Mouse (Mus musculus) urinary bladder, adult 18-20 months (tissue): ENCODE data around the gene Nap1l5.

Source experiments
- DNase-seq, 2 experiments: peaks; one replicate each; pipeline ENCODE4 v3.0.0; 2022; ENCODE audit warnings: low spot score in 2 of 2, mixed read lengths in 2 of 2

Gene Nap1l5

DNA sequence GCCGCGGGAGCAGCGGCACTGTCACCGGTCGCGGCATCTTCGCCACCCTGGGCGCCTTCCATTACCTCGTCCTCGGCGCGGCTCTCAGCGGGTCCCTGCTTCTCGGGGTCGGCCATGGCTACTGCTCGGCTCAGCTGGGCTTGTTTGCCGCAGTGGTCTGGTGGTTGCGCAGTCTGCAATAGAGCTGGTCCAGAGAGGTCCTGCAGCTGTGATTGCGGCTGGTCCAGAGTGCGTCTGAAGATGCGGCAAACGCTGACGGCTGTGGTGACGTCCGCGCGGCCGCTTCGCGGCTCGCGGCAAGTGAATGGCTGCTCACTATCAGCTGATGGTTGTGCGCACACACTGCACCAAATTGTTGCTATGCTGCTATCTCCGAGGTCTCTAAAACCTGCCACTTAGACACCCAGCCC is at the start of gene Nap1l5:
Gene Nap1l5, minus strand, starts transcription at position 225 of the 410 bp plus-strand sequence.
- DNase-seq = peak in 1 of 2 experiments; percentile 13

DNA sequence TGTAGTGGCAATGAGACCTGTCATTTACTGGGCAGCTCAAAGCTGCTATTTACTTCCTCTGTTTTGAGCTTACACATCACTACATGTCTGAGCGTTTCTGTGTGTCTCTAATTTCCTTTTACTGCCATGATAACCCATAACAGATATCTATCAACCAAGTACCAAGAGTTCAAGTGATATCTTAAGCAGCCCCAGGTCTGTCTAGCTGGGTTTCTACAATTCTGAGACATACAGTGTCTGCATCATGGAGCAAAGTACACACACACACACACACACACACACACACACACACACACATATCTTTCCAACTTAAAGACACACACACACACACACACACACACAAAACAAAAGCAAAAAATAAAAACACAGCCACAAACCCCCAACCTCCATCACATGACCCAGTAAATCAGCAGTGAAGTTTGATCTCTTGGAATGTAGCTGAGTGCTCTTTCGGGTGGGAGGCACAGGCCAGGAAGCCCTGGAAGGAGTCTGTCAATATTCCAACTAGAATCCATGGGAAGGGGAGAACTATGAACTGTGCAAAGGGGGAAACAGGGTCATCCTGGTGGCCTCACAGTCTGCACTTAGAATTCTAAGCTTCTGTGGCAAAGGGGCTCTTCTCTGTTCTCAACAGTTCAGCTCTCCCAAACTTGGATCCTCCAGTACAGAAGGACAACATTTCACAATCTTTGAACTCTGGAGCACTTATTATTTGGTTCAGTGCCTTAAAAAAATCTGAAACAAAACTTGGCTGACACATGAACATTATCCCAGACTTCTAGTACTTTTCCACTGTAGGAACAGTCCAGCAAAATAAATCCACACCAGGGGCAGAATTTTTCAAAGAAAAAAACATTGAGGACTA is 44.5 kb upstream of the Nap1l5 start:
- no peak for DNase-seq

DNA sequence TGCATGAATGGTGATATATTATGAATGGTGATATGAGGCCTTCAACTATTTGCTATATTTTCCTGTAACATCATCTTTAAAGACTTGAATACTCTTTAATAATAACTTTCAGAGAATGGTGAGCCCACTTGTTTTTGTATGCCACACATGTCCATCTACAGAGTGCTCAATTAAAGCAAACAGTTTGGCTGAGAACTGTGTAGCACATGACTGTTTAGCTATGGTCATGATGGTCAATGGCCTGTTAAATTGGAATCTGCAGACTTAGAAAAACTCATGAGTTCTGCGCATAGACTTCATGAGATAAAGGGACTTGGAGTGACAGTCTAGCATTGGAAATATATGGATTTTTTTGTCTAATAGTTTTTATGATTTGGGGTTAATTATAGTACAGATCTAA is 43.5 kb upstream of the Nap1l5 start:
- no peak for DNase-seq

DNA sequence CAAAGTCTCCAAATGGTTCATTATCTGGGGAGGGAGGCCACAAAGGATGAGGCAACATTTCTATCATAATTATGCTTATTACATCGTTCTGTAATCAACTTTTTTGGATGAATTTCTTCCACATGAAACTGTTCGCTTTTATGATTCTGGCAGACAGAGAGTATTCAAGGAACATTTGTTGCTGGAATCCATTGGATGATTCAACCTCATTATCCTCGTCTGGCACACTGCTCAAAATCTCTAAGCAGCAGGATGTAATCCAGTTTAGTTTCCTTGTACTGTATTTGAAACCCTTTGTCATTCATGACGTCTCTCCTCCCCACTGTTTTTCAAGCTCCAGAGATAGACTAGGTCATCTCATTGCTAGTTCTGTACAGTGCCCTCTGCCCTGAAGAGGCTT is 40.0 kb upstream of the Nap1l5 start:
- no peak for DNase-seq

DNA sequence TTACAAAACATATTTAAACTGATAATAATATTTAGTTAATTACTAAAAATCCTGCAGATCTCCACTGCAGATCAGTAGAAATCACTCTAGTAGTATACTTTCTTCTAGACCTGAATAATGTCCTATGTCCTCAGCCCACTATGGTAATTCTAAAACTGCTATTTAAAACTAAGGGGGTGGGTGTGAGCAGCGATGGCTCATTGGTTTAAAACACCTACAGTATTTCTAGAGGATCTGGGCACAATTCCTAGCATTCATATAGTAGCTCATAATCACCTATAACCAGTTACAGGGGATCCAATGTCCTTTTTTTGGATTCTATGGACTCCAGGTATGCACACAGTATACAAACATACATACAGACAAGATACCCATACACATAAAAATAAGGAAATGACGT is 39.4 kb upstream of the Nap1l5 start:
- no peak for DNase-seq

DNA sequence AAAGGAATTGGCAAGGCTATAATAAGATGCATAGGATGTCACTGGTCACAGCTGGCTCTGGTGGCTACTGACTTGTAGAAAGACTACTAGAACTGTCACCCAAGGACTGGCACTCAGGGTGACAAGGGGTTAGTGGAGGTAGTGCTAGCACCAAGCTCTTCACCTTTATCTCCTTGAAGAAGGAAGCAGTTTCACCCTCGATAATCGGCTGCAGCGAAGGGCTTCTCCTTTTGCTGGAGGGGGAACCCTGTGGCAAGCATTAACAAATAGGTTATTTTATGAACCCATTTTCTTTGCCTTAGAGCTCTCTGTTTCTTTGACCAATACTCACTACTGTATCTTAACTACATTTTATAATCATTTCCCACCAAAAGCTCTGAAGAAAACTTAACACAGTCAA is 37.1 kb upstream of the Nap1l5 start:
- DNase-seq = no peak

DNA sequence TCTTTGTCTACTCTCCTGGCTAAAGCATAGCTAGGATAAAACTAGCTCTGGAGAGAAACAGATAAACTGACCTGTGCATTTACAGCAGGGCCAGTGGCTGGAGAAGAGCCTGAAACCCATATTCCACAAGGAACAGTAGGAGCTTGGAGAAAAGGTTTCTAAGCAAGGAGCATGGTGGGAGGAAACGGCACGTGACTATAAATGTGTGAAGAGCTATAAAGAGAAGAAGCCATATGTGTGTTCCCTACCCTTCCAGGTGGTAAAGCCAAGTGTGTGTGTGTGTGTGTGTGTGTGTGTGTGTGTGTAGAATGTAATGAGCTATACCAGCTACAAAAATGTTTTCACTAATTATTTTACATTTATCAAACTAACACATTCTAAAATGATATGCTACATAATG is 35.4 kb upstream of the Nap1l5 start:
- DNase-seq = no peak

DNA sequence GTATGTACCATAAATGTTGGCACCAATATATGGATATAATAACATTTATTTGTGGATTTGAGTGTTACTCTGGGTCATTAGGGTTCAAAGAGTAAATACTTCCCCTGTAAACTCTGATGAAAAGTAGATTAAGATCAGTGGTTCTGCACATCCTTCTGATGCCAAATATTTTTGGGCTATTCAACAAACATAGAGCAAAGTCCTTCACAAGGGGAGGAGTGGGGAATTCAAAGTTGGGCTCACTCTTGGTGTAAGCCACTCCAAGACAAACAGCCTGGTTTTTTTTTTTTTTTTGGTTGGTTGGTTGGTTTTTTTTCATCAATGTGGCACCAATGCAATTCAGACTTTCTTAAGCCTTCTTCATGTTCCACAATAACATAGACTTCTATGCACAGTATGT is 30.9 kb upstream of the Nap1l5 start:
- DNase-seq = no peak

DNA sequence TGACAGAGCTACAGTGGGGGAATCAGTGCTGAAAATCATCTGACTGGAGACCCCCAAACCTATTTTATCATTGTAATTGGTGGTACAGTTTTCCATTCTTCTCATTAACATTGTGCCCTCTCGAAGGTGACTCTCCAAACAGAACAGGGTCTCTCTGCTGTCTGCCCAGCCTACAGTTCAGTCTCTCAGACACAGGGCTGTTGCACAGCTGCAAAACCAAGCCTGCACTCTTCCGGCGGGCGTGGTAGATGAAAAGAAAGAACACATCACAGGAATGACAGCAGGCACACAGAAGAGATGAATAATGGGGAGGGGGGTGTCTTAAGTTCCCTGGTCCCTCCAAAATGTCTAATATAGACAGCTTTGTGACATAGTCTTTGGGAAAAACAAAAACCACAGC is 27.3 kb upstream of the Nap1l5 start:
- no peak for DNase-seq

DNA sequence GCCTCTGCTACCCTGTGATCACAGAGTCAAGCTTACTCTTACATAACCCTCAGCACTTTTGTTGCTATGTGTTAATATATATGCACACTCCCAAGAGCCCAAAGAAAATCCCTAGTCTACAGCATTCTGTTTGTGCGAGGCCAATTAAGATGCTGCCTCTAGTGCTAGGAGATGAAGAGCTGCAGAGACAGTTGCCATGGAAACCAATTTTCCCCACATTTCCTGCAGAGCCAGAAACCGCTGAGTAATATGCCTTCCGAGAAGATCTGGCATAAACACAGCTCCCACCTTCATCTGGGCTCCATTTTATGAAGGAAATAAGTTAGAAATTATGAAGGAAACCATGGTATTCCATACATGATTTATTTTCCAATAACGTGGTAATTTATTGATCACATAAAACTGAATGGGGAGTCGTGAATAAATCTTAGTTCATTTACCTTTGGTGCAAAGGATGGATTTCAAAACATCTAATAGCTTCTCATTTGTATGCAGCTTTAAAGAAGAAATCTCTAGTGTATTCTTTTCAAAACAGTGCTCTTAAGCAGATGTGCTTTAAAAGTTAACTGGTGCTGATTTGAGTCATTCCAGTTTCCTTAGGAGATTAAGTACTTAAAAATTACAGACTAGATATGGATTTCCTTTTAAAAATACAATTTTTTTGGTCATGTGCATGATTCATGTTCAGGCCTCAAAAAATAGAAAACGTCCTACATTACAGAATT is 26.5 kb upstream of the Nap1l5 start:
- DNase-seq = no peak

DNA sequence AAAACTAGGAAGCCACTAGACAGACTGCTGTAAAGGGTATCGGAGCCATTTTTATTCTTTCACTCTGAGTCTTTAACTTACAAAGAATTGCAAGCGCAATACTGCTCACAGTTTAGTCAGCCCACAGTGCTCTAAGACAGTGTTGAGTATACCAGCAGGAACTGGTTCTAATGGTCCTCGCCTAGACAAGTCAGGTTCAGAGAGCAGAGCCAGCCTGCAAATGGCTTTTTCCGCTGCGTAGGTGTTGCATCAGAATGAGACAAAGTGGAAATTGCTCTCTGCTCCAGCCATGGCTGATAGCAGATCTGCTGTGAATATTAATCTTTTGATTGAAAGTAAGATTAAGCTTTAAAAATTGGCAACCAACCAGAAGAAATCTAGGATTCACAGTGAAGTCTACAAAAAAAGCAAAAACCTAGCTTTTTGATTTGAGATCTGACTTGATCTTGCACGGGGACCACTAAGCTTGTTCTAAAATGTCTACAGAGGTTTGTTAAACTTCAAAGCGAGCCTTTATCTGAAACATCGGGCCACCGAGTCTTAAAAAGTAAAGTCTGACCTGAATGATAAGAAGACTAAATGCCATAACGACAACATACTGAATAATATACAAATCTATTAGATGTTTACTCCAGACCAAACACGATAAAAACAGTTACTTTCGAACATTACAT is 25.8 kb upstream of the Nap1l5 start:
- no peak for DNase-seq

DNA sequence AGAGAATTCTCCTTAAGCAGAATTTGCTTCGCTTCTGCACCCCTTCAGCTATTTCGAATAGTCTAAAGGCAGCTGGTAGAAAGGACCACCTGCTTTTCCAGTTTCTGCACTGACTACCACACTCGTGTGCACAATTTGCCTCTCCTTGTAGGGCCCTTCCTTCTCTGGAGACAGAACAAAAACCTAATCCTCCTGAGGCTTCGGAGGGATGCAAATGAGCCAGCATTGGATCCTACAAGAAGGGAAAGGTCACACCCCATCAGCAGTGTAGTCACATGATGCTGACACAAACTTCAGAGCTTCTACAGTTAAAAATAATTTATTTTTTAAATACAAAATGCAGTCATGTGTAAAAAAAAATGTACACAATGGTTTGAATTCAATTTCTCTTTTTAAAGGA is 24.3 kb upstream of the Nap1l5 start:
- DNase-seq = no peak

DNA sequence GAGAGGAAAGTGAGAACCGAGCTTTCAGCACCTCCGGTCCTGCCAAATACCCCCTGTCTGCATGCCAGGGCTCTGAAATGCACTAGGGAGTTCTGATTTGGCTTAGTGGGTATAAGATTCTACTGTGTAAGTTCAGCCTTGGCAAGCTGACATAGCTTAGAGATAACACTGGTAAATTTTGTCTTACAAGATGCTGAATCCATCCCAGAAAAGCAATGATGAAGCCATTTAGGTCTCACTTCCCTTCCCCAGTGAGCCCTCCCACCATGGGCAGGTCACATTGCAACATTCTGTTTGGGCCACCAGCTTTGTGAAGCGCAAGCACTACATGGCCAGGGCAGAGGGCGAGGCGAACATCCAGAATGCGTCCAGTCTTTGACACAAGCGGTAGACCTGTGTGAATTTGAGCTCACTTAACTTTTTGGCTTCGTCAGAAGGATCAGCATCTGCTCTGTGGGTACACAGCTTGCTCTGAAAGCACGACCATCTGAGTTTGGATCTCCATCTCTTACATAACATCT is 23.1 kb upstream of the Nap1l5 start:
- DNase-seq = peak in 1 of 2 experiments; percentile 9

DNA sequence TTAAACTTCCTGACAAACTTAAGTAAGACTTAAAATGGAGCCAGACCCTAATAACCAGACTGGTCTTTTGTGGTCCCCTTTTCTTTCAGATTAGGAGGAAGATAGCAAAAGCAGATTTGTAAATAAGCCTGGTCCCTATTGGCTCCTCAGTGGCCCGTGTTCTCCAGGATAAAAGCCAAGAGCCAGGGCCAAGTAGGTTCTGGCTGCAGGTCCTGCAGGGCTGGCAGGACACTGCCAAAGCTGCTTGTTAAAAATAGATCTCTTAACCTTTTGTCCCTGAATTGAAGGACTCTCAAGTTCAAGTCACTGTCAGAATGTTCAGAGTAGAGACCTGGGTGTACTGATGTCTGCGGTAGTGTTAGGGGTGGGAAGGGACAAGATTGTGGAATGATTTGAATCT is 21.0 kb upstream of the Nap1l5 start:
- no peak for DNase-seq

DNA sequence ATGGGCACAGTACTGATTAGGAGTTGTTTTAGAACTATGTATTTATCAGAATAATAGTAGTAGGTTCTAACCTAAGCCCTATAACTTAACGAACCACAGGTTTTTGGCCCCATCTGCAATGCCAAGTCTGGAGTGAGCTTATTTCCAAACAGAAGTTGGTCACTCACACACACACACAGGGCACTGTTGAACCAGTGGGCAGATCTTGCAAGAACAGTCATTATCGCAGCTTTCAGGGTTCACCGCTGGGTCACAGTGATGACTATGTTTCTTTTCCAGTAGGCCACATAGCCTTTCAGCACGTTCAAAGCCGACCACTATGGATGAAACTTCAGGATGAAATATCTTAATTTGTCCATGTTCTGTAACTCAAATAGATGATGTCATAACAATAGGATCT is 15.6 kb upstream of the Nap1l5 start:
- DNase-seq = no peak

DNA sequence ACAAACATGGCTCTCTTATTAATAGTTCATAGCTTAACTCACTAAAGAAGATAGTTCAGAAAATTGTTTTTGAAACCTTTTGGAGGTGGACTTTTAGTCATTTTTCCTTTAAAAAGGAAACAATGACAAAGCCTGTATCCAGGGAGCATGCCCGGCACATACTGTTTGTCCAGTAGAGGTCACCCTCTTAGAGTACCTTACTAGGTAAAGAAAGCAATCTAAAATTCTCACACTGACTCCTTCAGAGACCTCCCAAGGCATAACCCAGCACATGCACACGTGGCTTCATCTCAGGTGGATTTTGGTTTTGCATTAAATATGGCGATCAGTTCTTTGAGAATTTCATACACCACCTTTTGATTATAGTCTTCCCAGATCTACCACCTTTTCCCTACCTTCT is 14.7 kb upstream of the Nap1l5 start:
- DNase-seq = no peak

DNA sequence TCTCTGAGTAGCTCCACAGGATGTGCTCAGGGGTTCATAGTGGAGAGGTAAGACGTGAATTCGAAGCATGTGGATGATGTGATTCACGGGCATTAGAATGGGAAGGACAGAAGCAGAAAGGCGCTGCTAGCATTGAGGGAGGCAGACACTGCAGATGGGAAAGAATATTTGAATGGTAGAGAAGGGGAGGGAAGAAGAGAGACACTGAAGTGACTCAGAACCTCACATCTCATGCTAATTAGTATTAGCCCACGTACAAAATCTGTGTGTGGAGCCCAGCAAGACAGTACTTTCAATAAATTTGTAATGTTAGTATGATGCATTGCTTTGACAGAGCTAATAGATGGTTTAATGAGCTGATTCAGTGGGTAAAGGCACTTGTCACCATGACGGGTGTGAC is 13.9 kb upstream of the Nap1l5 start:
- DNase-seq = no peak

DNA sequence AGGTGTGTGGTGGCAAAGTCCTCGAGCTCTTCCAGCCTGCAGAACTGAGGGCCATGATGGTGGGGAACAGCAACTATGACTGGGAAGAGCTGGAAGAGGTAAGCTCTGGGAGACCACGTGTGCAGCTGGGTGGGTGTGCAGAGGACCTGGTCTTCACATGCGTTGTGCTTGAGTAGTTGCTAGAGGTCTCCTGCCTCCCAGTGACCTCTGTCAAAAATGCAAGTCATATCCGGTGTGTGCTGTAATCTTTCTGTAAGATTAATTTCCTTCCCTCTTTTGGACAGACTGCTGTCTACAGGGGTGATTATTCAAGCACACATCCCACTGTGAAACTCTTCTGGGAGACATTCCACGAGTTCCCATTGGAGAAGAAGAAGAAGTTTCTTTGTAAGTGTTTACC is 9.6 kb upstream of the Nap1l5 start:
- DNase-seq = no peak

DNA sequence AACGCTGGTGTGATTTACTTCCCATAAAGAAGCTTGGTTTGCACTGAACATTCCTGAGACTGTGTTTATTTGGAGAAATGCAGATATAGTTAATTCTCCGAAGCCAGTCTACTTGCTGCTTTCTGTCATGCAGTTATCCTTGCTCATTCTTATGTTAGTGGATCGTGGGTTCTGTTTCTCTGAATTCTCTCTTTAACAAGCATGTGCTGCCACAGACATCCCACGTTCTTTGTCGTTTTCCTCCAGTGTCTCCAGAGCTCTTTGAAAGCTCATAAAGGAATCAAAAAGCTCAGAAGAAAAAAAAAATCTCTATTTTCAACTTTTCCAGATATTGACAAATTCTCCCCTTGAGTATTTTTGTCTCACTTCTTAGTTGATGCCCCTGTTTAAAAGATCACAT is 7.1 kb upstream of the Nap1l5 start:
- no peak for DNase-seq

DNA sequence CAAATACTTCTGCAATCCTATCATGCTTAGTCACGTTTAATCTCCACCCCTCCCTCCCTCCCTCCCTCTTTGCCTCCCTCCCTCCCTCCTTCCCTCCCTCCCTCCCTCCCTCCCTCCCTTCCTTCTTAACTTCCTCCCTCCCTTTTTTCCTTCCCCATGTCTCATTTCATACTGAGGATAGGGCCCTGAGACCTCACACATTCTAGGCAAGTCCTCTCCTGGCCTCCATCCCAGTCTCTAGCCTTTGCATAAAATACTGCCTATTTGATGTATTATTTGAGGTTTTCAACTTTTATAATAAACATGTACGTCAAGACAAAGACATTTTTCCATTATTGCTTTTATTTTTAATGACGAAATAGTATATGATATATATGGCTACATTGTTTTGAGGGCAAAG is 6.7 kb upstream of the Nap1l5 start:
- DNase-seq = no peak

DNA sequence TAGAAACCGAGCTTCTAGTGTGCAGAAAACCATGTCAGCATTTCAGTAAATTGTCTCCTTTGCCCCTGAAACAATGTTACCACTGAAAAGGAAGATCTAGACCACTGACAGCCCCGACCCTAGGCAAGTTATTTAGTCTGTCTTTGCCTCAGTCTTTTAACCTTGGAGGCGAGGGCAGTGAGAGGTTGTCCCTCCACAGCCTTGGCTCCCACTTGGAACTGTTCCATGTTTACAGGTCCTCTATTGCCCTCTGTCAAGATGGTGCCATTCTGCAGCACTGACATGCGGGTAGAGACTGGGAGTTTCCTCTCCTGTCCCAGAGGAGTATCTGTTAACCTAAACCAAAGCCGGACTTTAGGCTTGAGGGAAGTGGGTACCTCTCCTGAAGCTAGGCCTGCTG is 6.0 kb upstream of the Nap1l5 start:
- DNase-seq = no peak

DNA sequence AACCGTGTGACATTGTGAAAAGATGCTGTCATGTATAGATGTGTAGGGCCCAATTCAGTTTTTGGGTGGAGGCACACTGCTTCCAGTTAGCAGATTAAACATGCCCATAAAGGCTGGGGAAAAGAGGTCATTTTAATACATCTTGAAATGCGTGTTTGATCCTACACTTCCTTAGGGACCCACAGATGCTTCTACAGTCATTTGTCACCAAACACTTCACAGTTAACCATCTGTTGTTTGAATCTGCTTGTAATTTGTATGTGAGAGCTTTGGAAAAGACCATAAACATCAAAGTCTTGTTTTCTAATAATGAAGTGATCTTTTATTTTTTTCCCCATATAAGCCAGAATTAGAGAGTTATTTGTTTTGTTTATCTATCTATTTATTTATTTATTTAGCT is 915 bp upstream of the Nap1l5 start:
- DNase-seq = no peak

DNA sequence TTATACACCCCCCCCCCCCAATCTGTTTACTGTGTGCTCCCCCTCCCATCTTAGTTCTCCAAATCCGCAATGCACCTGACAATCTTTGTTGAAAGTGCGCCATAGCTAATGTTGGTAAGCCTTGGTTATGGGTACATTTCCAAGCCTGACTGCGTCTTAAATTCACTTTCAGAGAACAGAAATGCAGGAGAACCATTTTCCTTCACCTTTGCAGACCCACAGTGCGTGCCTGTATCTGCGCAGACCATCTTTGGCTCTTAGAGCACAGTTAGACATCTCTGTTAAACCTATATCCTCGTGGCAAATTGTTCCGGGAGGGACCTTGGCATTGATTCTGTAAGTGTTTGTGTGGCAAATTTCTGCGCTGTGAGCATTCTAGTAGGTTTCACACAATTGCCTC is 460 bp upstream of the Nap1l5 start:
- DNase-seq = no peak
